Mouse (Mus musculus) testis, adult 2 months (tissue): ENCODE data around the gene Ttll8. TPM values are rescaled to one million over a fixed set of nuclear protein-coding genes. Genes with fewer than 3 reads are reported as not detected.

Source experiments
- H3K27ac ChIP-seq: fragments of 200-500 bp; 2 replicates; pipeline ENCODE4 v1.5.1; 2012; ENCODE audit warnings: low read depth, low read length; ENCODE audit not compliant: control insufficient read depth, insufficient read depth
- H3K27me3 ChIP-seq: fragments of 200-500 bp; 2 replicates; pipeline ENCODE4 v1.6.1; 2012; ENCODE audit warnings: mild to moderate bottlenecking, low read length, moderate library complexity; ENCODE audit not compliant: control insufficient read depth, insufficient read depth
- H3K36me3 ChIP-seq: fragments of 200-500 bp; 2 replicates; pipeline ENCODE4 v1.6.1; 2012; ENCODE audit warnings: mild to moderate bottlenecking, low read length; ENCODE audit not compliant: control insufficient read depth, insufficient read depth
- H3K4me1 ChIP-seq: fragments of 200-500 bp; 2 replicates; pipeline ENCODE4 v1.6.1; 2012; ENCODE audit warnings: low read length; ENCODE audit not compliant: control insufficient read depth, insufficient read depth
- H3K4me3 ChIP-seq: fragments of 200-500 bp; 2 replicates; pipeline ENCODE4 v1.5.1; 2012; ENCODE audit warnings: low read depth, mild to moderate bottlenecking, low read length, moderate library complexity, mixed read lengths; ENCODE audit not compliant: control insufficient read depth
- CTCF ChIP-seq: fragments of 200-500 bp; IDR thresholded peaks from 2 replicates; pipeline ENCODE4 v1.5.1; 2012; ENCODE audit warnings: low read depth, mild to moderate bottlenecking, inconsistent platforms, low read length, moderate library complexity; ENCODE audit not compliant: control insufficient read depth, insufficient read depth, insufficient replicate concordance
- POLR2A ChIP-seq: fragments of 200-500 bp; IDR thresholded peaks from 2 replicates; pipeline ENCODE4 v1.6.1; 2012; ENCODE audit warnings: low read depth, mild to moderate bottlenecking, inconsistent platforms, low read length, moderate library complexity; ENCODE audit not compliant: control insufficient read depth
- polyA plus RNA-seq: library from polyadenylated mRNA; depleted of rRNA; stranded (reverse); fragments of >200 nt; gene quantifications from 2 replicates; pipeline ENCODE4 v1.2.3, GENCODE M21; 2012

Ttll8 gene
- polyA plus RNA-seq, 1 experiment = 179 TPM

DNA sequence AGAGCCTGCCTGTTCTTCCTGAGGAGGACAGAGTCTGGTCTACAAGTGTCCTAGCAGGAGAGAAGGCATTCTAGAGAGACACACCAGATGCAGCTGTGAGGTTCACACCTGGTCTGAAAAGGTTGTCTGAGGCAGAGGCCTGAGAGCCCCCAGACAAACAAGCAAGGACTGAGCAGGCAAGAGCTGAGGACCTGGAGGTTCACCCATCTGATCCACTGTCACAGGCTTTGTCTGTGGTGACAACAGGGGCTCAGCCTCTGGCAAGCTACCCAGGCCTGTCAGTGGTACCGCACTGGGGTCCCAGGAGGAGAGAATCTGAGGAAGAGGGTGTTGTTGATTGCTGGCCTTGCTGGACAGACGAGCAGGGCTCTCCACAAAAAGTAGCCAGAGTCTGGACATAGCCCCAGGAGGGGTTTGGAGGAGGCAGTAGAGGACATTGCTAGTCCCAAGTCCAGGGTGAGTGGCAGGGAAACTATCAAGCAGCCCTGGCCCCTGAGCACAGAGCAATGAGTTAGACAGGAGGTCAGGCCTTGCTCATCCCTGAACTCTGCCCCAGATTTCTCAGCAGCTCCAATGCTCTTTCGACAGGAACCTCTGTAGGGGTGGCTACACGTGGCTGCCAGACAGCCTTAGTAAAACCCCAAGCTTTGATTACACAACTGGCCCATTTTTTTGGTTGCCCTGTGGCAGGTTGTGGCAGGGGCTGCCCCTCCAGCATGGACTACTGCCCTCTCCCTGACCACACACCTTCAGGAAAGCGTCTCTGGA lies 83.6 kb downstream of the Ttll8 start:
- Histone ChIP-seq H3K27me3 (no peaks in the 10 kb centered on the region), H3K36me3 (no peaks in the 10 kb centered on the region), H3K4me3 (no peak overlapping the region), H3K4me1 (peaks cover 20% of the 10 kb centered on the region), H3K27ac (no peak overlapping the region; the same call in 1 of the 2 replicates)
- TF ChIP-seq CTCF = no peak
- TF ChIP-seq POLR2A = no peak

DNA sequence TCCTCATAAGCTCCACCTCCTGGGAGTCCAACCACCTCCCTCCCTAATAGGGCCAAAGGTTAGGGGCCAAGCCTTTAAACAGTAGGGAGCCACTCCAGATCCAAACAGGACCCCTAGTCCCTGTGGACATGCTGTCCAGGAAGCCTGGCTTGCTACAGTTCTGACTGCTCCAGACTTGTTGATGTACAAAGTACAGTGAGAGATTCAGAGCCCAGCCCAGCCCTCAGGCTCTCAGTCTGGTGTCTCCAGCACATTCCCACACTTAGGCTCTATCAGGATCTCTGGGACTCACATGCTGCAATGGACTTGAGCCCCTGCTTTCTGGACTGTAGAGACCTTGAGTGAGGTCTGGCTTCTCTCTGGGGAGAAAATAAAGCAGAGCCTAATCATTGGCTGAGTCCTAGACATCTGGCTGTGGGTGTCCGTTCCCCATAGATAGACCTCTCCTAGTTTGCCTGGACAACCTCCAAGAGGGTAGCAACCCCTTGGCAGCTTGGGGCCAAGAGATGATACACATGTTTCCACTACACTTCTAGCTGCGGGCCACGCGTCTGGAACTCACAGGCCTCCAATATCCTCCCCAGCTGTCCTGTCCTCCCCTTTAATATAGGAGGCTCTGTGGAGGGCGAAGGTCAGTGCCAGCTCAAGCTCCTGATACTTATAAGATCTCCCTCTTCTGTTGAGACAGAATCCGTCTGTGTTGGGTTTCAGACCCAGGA lies 86.0 kb downstream of the Ttll8 start:
- peak overlapping the region; percentile 29; the same call in 1 of the 2 replicates for H3K27ac ChIP-seq
- TF ChIP-seq POLR2A (no peak), CTCF (no peak)
- H3K4me3 ChIP-seq = peak overlapping the region; percentile 10; the same call in 1 of the 2 replicates
- H3K36me3 ChIP-seq = peaks cover 3% of the 10 kb centered on the region
- H3K4me1 ChIP-seq = peaks cover 32% of the 10 kb centered on the region
- no peaks in the 10 kb centered on the region for H3K27me3 ChIP-seq

DNA sequence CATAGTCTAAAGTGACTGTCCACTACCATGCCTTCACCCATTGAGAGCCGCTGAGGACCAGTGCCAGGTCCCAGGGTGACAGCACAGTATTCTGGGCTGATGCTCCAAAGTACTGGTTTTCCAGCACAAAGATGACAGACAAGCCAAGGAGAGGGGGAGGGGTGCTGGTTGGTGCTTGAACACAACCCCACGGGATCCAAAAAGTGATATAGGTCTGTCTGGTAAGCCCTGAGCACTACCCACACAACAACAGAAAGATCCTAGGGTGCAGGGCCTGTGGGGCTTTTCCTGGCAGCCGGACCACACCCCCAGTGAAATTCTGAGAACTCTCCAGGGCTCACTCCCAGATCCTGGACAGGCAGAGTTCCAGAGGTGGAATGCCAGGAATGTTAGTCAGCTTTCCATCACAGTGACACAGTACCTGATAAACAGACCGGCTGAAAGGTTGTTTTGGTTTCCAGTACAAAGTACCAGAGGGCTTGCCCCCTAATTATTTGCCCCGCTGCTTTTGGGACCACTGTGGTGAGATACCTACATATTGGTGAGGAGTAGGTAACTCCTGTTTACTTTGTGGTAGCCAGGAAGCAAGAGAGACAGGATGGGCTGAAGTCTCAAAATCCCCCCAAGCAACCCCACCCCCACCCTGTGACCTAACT lies 86.7 kb downstream of the Ttll8 start:
- H3K4me1 ChIP-seq = peaks cover 32% of the 10 kb centered on the region
- TF ChIP-seq POLR2A = no peak
- TF ChIP-seq CTCF = no peak
- no peaks in the 10 kb centered on the region for H3K27me3 ChIP-seq
- no peak overlapping the region for H3K4me3 ChIP-seq
- peak overlapping the region; percentile 24; the same call in 1 of the 2 replicates for H3K27ac ChIP-seq
- peaks cover 3% of the 10 kb centered on the region for H3K36me3 ChIP-seq

DNA sequence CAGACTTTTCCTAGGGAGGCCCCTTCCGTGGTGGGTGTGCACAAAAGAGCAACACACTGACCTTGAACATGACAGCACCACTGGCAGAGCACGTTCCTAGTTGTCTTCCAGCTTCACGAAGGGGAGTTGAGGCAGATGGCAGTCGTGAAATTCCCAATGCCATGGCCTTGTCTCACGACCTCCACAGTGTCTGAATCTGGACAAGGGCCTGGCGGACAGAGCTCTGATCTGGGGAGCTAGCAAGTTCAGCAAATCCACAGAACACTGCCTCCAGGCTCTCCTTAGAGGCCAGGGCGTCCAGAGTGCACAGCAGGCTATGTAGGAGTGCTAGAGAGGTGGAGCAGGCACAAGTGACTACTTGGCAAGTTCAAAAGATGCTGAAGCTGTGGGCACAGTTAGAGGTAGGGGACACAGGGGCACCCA lies 87.3 kb downstream of the Ttll8 start:
- TF ChIP-seq POLR2A (no peak), CTCF (no peak)
- peaks cover 3% of the 10 kb centered on the region for H3K36me3 ChIP-seq
- no peaks in the 10 kb centered on the region for H3K27me3 ChIP-seq
- H3K27ac ChIP-seq = peak overlapping the region; percentile 24; the same call in 1 of the 2 replicates
- no peak overlapping the region for H3K4me3 ChIP-seq
- peaks cover 32% of the 10 kb centered on the region for H3K4me1 ChIP-seq

DNA sequence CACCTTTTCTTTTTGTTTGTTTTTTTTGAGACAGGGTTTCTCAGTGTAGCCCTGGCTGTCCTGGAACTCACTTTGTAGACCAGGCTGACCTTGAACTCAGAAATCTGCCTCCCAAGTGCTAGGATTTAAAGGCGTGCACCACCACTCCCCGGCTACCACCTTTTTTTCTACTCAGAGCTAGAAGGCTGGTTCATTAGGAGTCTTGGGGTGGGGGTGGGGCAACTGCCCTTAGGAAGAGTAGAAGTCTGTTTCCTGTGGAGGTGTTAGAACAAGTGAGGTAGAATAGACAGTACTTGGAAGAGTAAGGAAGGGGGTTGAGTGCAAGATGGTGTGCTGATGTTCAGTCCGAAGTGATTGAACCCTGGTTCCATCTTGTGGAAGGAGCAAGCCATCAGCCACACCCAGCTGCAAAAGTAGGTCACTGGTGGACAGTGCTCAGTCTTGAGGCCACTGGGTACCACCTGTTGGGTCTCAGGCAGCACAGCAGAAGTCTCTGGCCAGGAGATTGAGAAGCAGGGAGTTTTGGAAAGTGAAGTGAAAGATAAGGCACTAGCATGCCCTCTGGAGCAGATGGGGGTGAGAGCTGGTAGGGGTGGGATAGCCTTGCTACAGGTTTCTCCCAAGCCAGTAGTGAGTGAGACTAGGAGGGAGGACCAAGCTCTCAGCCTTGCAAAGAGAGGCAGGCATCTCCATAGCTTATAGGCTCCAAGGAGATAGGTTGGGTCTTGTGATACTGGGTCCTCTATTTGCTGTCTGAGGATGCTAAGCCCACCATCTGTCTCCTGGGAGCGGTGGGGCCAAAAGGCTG lies 88.1 kb downstream of the Ttll8 start:
- TF ChIP-seq POLR2A (no peak), CTCF (no peak)
- H3K4me1 ChIP-seq = peaks cover 37% of the 10 kb centered on the region
- H3K27me3 ChIP-seq = no peaks in the 10 kb centered on the region
- no peak overlapping the region for H3K4me3 ChIP-seq
- H3K36me3 ChIP-seq = peaks cover 3% of the 10 kb centered on the region
- 0 out of 2 replicates have a peak overlapping the region, but pooled peaks have one; percentile 12 for H3K27ac ChIP-seq

DNA sequence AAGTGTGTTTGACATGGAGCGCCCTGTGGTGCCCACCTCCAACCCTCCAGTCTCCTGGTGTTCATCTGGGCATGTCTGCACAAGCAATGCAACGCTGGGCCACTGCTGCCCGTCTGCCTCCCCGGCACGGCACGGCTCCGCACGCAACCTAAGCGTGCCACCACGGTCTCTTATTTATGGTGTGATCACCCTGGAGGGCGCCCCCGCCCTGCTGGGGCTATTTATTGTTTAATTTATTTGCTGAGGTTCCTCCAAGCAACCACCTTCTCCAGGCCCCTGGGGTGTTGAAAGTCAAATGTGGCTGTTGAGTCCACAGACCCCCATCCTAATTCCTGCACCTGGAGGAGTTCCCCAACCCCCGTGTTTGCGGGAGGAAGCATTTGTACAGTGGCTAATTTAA lies 89.2 kb downstream of the Ttll8 start:
- Histone ChIP-seq H3K4me3 (no peak overlapping the region), H3K4me1 (peaks cover 44% of the 10 kb centered on the region), H3K27me3 (no peaks in the 10 kb centered on the region), H3K27ac (no peak overlapping the region), H3K36me3 (peaks cover 3% of the 10 kb centered on the region)
- TF ChIP-seq CTCF (no peak), POLR2A (no peak)
